Mouse (Mus musculus) cerebellum, adult 9-10 months (tissue): ENCODE measurements around the gene Anks1b.

Experiments
- DNase-seq: peaks from one replicate; pipeline ENCODE4 v3.0.0; 2022

Anks1b gene

GRCm38 (mm10) chr10:89873146-89873950 lies at the start of gene Anks1b:
Gene Anks1b, plus strand, starts transcription at chr10:89873509.
- DNase-seq: peak; percentile 80

GRCm38 (mm10) chr10:89823906-89824305 lies 49.4 kb upstream of the Anks1b start:
- DNase-seq: no peak

DNA sequence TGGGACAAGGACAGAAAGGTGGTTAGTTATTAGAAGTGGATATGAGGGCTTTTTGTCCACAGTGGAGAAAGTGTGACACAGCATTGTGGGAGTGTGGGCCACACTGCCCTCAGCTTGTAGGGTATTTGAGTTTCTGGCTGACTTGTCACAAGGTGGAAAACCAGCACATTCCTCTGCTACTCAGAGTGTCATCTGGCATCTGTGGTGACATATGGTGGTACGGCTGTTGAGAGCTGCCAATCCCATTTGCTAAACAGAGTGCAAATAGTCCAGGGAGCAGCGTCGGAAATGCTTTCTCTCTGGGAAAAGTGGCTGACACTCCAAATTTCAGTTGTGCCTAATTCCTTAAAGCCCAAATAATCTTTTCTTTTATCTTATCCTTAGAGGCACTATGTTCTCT lies 46.4 kb upstream of the Anks1b start:
- peak; percentile 95 for DNase-seq

GRCm38 (mm10) chr10:89832334-89832733 lies 41.0 kb upstream of the Anks1b start:
- DNase-seq: no peak

DNA sequence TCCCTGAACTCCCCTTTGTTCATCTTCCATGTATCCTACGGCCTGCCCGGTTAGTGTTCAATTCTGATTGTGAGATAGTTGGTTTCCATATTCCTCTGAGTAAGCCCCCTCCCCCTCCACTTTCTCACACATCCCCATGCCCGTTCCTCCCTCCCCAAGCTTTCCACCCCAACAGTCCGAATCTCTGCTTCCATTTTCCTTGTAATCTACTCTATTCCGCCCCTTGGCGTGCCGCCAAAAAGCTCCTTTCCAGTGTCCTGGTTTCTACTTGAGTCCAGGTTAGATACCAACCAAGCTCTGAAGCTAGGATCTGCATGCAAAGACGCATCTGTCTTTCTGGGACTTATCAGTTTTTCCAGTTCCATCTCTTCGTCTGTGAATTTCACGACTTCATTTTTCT lies 40.1 kb upstream of the Anks1b start:
- peak; percentile 44 for DNase-seq

DNA sequence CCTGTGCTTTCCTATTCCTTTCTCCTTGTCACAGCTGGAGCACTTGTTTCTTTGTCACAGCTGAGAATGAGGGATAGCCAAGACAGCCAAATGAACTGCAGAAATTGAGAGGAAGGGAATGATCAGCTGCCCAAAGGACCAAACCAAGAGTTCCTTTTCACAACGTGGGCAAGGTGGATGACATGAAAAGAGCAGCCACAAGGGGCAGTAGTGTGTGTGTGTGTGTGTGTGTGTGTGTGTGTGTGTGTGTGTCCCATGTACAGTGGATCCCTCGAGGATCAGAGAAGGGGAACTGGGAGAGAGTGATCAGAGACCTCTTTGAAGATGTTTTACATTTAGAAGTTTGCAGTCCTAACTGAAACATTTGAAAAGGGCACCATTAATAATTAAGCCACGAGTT lies 35.8 kb upstream of the Anks1b start:
- no peak for DNase-seq

DNA sequence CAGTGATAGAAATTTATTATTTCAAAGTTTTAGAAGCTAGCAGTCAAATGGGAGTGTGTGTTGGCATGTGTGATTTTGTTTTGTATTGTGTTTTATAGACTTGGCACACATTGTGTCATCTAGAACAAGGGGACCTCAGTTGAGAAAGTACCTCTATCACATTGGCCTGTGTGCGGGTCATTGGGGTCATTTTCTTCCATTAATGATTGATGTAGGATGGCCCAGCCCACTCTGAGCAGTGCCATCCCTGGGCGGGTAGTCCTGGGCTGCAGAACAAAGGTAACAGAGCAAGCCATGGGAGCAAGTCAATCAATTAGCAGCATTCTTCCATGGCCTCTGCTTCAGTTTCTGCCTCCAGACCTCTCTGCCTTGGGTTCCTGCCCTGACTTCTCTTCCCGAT lies 34.5 kb upstream of the Anks1b start:
- DNase-seq: no peak

DNA sequence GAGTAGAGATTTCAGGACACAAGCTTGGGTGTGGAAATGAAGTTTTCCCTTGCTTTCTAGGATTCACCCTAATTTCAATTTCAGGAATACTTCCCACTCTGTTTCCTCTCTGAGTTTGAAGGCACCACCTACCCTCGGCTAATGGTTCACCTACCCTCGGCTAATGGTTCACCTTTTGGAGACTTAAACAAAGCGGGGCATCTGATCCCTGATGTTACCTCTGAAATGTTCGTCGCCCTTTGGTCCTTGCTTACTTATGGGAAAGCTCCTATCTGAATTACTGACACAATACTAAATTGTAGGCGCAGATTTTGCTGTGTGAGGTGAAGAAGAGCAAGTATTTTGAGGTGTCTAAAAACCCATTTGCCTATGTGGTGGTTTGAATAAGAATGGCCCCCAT lies 22.4 kb upstream of the Anks1b start:
- no peak for DNase-seq

GRCm38 (mm10) chr10:89855251-89855875 lies 17.9 kb upstream of the Anks1b start:
- no peak for DNase-seq

DNA sequence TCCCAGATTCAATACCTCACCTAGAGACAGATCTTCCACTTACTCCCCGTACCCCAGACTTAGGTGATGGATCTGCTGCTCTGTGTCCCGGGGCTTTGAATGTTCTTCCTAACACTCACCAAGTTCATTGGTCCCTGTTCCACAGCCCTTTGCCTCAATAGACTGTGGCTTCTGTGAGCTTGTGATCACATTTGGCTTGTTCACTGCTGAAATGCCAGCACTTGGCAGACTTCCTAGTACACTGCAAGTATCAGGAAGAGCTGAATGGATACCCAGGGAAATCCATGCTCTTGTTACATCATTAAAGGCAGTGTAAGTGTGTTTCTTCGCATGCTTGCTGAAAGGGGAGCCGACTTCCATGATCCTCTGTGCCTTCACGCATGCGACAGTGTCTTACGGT lies 17.0 kb upstream of the Anks1b start:
- peak; percentile 84 for DNase-seq

GRCm38 (mm10) chr10:89868211-89868610 lies 5.1 kb upstream of the Anks1b start:
- no peak for DNase-seq

GRCm38 (mm10) chr10:89868836-89869235 lies 4.5 kb upstream of the Anks1b start:
- no peak for DNase-seq

- DNase-seq: peak; percentile 83
These were observed 686 bp upstream of the Anks1b start for GRCm38 (mm10) chr10:89872501-89873145.

- no peak for DNase-seq
These were observed 727 bp downstream of the Anks1b start for GRCm38 (mm10) chr10:89874036-89874435.

DNA sequence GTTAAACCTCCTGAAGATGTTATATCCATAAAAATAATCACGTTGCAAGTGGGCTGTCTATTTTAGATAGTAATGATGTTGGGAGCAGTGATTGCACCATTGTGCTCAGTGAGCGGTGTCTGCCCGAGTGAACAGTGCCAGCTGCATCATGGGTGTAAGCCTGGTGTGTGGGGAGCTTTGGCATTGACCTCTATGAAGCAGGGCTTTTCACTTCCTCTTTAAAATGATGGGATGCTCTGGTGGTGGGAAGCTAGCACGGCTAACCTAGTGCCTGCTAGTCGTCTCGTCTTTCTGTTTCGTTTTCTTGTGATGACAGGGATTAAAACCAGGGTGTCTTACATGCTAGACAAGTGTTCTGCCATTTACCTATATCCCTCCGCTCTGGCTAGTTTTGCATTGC lies 10.3 kb downstream of the Anks1b start:
- no peak for DNase-seq

DNA sequence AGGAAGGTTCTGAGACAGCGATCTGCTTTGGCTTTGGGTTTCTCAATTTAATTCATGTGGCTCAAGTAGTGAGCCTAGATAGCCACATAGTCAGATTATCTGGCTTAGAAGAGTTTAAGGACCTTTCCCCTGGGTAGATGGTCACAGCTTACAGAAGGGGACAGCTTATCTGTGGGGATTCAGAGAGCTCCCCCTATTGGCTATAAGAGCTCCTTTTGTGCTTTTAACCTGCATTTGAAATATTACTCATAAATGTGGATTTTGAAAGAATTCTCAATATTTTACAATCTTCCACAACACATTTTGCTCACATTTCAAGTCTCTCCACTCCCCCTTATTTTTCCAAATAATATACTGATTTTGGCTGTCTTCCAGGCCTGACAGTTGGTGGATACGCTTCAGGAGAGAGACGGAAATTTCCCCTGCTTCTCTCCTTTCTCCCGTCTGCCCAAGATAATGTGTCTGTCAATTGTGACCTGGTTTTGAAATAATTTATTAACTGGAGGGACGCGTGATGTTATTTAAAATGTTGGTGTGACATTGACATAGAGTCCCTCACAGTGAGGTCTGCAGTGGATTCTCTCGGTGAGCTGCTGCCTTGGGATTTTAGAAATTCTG lies 29.5 kb downstream of the Anks1b start:
- peak; percentile 92 for DNase-seq

- DNase-seq: peak; percentile 97
These were observed 38.6 kb downstream of the Anks1b start for GRCm38 (mm10) chr10:89911889-89912288.

GRCm38 (mm10) chr10:89913174-89913573 lies 39.9 kb downstream of the Anks1b start:
- peak; percentile 66 for DNase-seq

GRCm38 (mm10) chr10:89917141-89917540 lies 43.8 kb downstream of the Anks1b start:
- DNase-seq: peak; percentile 98

GRCm38 (mm10) chr10:89921965-89922364 lies 48.7 kb downstream of the Anks1b start:
- no peak for DNase-seq

GRCm38 (mm10) chr10:89942180-89942579 lies 68.9 kb downstream of the Anks1b start:
- DNase-seq: peak; percentile 34

DNA sequence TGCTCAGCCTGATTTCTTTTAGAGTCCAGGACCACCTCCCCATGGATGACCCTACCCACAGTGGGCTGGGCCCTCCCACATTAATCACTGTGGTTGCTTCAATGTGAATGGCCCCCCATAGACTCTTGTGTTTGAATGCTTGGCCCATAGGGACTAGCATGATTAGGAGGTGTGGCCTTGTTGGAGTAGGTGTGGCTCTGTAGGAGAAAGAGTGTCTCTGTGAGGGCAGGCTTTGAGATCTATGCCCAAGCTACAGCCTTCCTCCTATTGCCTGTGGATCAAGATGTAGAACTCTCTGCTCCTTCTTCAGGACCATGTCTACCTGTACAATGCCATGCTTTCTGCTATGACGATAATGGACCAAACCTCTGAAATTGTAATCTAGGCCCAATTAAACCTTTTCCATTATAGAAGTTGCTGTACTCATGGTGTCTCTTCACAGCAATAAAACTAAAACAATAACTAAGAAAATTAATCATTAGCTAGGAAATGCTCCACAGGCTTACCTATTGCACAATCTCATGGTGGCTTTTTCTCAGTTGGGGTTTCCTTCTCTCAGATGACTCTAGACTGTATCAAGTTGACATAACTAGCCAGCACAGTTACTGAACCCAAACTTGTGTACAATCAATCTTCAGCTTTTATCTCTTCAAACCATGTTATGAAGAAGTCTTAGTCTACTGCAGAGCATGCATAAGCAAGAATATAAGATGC lies 73.5 kb downstream of the Anks1b start:
- peak; percentile 2 for DNase-seq

DNA sequence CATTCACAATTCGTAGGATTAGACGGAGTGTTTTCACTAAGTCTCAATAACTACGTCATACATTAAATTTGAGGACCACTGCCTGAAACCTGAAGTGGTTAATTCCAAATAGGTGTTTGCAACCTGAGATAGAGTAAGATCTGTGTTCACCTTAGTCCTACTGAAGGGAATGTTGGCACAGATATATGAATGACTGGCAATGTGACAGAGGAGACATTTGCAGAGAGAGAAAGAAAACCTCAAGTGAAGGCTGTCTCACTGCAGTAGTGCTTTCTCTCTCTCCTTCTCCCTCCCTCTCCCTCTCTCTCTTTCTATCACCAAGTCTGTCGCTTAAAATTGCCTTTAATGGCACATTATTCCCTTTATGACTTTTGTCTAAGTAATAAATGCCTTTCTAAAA lies 101.1 kb downstream of the Anks1b start:
- peak; percentile 64 for DNase-seq
